Mouse (Mus musculus) splenic B cell, adult 2 months (primary cell): ENCODE results near the gene Phactr1.

ENCODE experiments used
- DNase-seq: peaks from one replicate; pipeline ENCODE4 v3.0.0-alpha.2; 2011; ENCODE audit warnings: low read depth, low spot score
- H3K27me3 ChIP-seq: 2 replicates; pipeline ENCODE4 v1.6.1; 2012; ENCODE audit warnings: mild to moderate bottlenecking, low read length, moderate library complexity, mixed read lengths; ENCODE audit not compliant: control insufficient read depth, poor library complexity, insufficient read depth, severe bottlenecking
- H3K36me3 ChIP-seq: 2 replicates; pipeline ENCODE4 v1.6.1; 2012; ENCODE audit warnings: mild to moderate bottlenecking, low read length, moderate library complexity, mixed read lengths; ENCODE audit not compliant: control insufficient read depth, poor library complexity, insufficient read depth, severe bottlenecking

The Phactr1 gene

DNA sequence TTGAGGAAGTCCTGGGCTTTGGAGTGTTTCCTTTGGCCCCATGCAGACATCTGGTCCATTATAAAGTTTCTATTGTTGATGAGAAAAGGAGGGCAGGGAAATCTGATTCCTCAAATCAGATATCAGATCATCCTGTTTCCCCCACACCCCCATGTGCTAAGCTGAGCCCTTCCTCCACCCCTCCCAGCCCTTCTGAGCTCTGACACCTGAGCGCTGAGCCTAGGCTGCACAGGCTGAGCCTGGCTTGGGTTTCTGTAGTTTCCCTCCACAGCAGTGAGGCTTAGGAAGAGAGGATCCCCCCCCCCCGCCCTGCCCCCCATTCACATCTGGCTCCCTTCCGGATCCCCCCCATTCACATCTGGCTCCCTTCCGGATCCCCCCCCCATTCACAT is 444.3 kb downstream of the Phactr1 start:
- H3K27me3 ChIP-seq = no peaks in the 10 kb centered on the region
- DNase-seq = no peak
- no peaks in the 10 kb centered on the region for H3K36me3 ChIP-seq

DNA sequence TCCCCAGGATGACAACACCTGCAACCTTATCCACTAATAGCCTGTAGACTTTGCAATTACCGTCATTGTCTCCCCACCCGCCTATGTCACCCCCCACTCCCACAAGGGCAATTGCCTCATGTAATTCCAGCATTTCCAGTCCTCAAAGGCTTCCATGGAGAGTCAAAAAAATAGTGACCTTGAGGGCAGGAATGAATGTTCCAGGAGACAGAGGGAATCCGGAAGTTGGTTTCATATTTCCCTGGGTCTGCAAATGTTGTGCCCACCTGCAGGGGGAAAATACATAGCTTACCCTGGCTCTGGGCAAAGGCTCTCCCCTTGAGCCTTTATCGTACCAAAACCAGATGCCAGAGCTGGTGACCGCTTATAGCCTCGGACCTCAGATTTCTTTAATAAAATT is 449.7 kb downstream of the Phactr1 start:
- H3K36me3 ChIP-seq = no peaks in the 10 kb centered on the region
- no peaks in the 10 kb centered on the region for H3K27me3 ChIP-seq
- DNase-seq = no peak

DNA sequence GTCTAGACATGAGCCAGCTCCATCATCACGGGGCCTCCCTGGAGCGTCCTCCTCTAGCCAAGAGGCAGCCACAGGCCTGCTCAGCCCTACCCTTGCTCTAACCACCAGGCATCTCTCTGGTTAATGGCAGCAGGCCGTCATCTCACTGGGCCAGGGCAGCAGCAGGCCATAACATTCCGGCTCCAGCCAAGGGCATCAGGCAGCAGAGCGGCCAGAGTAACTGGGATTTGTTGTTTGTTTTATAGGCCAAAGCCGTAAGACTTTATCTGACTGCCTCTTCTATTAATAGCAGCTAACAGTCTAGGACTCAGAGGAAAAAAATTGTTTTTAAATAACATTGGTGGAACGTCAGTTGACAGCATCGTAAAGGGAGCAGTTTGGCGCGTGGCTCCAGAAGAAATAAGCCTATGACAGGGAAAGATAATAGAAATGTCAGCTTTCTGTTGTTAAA is 451.3 kb downstream of the Phactr1 start:
- no peaks in the 10 kb centered on the region for H3K27me3 ChIP-seq
- no peaks in the 10 kb centered on the region for H3K36me3 ChIP-seq
- no peak for DNase-seq

DNA sequence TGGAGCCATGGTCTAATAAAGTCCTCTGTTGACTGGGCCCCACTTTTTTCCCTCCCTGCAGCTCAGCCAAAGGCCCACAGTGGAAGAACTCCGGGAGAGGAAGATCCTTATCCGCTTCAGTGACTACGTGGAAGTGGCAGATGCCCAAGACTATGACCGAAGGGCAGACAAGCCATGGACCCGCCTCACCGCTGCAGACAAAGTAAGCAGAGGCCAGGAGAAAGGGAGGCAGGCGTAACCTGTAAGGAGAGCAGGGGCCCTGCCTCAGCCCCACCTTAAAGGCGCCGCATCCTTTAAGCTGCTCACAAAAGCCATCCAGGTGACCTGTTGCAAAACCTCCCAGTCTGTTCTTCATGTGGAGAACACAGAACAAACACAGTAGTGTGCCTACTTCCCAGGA is 452.4 kb downstream of the Phactr1 start:
- DNase-seq = no peak
- no peaks in the 10 kb centered on the region for H3K36me3 ChIP-seq
- H3K27me3 ChIP-seq = no peaks in the 10 kb centered on the region

DNA sequence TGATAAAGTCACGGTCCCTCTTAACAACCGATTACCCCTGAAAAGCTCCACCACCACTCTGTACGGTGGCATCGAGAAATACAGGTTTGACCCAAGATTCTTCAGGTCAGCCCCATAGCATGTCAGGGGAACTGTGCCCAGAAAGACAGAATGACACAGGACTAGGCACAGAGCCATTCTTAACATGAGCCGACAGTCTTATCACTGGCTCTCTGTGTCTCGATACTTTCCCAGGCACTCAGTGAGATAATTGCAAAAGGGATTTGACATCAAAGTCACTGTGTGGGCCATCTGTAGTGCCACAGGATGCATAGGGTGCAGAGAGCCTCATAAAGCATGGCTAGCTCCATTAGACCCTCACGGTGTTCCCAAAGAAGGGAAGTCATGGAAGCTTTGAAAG is 453.0 kb downstream of the Phactr1 start:
- DNase-seq = no peak
- Histone ChIP-seq H3K27me3 (no peaks in the 10 kb centered on the region), H3K36me3 (no peaks in the 10 kb centered on the region)

DNA sequence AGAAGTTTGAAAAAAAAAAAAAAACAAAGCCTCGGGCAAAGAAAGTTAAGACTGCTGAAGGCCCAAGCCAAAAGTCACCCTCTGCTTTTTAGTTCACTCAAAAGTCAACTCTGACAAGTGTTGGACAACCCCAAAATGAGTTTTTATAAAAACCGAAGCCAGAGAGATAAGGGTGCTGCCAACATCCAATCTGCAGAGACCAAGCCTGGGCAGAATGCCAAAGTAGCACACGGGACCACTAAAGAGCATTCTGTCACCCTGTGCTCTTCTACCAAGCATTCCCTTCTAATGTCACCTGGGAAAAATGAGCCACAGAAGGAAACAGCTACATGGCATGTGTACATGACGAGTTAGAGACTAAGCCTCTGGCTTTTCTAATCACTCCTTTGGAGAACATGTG is 454.0 kb downstream of the Phactr1 start:
- H3K27me3 ChIP-seq = no peaks in the 10 kb centered on the region
- DNase-seq = no peak
- H3K36me3 ChIP-seq = no peaks in the 10 kb centered on the region

DNA sequence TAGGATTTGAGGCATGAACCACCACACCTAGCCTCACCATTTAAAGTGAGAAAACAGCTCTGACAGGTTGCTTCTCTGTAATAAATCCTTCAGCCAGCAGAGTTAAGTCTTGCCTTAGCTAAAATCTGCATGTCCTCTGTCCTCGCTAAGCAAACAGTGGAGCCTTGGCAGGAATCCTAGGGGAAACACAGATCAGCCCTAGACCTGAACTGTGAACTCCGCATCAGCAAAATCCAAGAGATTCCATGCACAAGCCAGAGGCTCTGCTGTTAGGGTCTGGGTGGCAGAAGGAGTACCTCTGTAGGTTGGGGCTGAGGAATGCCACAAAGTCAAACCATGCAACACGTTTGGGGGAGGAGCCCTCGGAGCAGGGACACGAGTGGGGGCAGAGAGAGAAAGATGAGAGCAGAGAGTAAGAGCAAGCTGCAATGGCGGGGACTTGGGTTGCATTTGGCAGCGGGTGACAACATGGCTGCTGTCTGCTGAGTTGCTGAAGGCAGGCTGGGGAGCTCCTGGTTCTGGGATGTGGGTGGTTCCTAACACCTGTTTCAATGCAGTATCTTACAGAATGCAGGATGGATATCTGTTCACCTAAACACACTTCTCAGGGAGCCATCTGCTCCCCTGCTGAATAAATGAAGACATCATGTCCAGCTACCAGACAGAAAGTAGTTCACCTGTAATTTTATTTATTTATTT is 464.4 kb downstream of the Phactr1 start:
- DNase-seq = no peak
- H3K36me3 ChIP-seq = no peaks in the 10 kb centered on the region

DNA sequence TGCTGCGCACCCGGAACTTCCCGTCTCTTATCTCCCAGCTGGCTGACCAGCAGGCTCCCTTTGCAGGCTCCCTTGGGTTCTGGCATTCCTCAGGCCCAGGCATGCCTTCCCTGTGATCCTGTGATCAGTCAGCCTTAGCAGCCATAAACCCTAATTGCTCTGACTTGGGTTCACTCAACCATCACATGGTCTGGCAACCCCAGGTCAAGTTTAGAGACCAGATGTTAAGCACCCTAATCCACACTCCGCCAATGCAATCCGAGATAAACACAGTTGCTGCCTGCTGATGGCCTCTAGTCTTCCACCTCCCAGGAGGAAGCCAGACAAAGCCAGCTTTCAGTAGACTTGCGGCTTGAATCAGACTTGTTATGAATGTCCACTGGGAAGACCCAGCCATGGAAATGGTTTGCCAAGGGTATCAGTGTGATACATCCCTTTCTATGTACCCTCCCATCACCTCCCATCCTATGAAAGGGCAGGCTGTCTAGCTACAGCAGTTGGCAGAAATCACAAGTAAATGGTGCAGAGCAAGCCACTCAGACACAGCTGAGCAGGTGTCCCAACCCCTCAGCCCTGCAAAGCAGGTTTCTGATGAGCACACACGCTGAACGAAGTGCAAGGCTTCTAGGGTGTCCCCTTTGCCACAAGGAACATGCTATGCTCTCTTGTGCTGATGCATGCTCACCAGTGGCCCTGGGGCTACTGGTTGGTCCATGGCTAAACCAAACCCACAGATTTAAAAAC is 466.3 kb downstream of the Phactr1 start:
- Histone ChIP-seq H3K36me3 (no peaks in the 10 kb centered on the region; the same call in 1 of the 2 replicates), H3K27me3 (no peaks in the 10 kb centered on the region)
- no peak for DNase-seq

More for the DNA sequence above, 464.4 kb downstream of the Phactr1 start:
- no peaks in the 10 kb centered on the region for H3K27me3 ChIP-seq

DNA sequence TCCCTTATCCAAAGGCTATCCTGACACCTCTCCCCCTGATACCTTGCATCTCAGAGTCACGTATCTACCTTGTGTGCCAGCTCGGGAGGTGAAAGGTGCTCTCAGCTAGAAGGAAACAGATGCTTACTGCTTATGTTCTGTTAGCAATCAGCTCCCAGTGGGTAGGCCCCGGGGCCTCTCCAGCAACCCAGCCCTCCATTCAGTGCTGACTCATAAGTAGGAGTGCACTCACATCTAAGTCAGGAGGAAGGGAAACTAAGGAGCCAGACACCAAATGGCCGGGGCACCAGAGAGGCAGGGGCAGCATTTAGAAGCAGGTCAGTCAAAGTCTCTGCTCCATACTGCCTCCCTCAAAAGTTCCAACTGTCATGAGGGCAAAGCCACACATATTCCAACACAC is 468.3 kb downstream of the Phactr1 start:
- no peaks in the 10 kb centered on the region for H3K27me3 ChIP-seq
- no peak for DNase-seq
- H3K36me3 ChIP-seq = no peaks in the 10 kb centered on the region; the same call in 1 of the 2 replicates

DNA sequence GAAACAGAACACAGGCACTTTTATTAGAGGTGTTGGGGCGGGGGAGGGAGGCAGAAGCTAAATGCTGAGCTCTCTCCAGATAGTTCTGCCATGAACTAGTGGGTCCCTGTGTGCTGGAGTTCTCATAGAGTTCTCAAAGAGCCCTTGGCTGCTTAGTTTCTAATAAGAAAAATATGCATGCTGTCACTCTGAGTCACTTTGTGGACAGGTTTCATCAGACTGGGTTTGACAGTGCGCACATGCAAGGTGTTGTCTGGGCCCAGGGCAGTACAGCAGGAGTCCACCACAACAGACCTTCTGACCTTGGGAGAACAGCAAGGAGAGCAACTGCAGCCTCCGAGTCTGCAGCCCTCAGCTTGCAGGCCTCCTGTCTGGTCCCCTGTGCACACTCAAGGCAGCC is 469.2 kb downstream of the Phactr1 start:
- Histone ChIP-seq H3K27me3 (no peaks in the 10 kb centered on the region), H3K36me3 (no peaks in the 10 kb centered on the region; the same call in 1 of the 2 replicates)
- DNase-seq = no peak

DNA sequence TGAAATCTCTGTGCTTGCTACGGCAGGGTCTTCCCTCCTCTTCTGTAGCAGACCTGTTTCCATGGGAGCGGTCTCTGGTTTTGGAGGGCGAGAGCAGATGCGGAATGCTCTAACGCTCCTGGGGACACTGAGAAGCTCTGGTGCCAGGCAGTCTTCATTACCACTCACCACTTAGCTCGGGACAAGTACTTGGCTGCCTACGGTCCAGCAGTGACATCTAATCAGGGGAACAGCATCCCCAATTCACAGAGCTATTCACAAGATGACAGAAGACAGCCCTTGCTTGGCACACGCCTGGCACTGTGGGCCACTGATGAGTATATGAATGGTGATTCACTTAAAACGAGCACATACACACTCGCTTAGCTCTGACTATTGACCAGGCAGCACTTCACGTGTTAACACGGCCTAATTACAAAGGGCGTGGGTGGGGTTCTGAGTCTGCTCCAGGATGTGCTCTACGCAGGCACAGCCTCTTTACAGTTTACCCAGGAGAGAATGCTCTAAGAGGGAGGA is 471.6 kb downstream of the Phactr1 start:
- no peaks in the 10 kb centered on the region; the same call in none of the 2 replicates for H3K36me3 ChIP-seq
- H3K27me3 ChIP-seq = no peaks in the 10 kb centered on the region
- DNase-seq = no peak

DNA sequence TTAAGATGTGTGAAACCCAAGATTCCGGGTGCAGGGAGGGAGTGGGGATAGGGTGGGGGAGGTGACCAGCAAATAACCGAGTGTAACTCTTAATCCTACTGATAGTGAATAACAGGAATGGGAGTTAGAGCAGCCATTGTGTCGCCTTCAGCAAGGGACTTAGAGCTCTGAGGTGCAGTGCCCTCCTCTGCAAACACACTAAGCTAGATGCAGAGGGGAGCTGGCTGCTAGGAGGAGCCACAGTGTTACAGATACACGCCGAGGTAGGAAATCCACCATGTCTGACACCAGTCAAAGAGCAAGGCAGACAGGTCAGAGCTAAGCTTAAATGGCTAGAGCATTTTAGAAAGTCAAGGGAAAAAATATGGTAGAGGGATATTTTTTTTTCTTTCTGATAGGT is 476.9 kb downstream of the Phactr1 start:
- Histone ChIP-seq H3K36me3 (no peaks in the 10 kb centered on the region; the same call in 1 of the 2 replicates), H3K27me3 (no peaks in the 10 kb centered on the region)
- DNase-seq = no peak

DNA sequence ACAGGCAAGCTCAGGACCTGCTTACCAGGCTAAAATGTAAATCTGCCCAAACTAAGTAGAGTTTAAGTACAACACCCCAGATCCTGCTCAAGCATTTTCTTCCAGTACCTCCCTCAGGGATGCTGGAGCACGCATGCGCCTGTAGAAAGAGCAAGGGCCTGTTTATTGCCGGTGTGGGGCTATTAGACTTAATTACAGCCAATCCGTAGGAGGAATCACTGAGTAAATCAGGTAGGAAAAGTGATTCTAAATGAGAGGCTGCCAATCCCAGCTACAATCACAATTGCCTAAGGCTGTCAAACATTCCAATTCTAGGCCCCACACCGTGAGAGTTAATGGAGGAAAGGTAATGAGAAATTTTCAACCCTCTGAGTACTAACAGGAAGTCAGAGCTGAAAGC is 477.9 kb downstream of the Phactr1 start:
- Histone ChIP-seq H3K27me3 (no peaks in the 10 kb centered on the region), H3K36me3 (no peaks in the 10 kb centered on the region; the same call in 1 of the 2 replicates)
- DNase-seq = no peak

DNA sequence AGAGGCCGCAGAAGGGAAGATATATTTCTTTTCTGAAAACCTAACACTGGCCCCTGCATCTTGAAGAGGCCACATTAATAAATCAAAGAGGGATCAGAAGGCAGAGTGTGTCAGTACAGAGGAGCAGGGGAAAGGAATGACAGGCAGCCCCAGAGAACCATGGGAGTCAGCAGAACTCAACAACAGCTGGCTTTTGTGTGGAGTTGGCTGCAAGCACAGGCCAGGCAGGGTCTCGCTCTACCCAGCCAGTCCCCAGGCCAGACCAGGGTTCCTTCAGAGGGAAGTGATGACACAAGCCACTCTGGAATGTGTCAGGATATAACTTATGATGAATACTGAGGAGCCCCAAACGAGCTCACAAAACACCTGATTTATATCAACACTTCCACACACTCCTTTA is 479.0 kb downstream of the Phactr1 start:
- H3K36me3 ChIP-seq = no peaks in the 10 kb centered on the region; the same call in 1 of the 2 replicates
- DNase-seq = no peak

DNA sequence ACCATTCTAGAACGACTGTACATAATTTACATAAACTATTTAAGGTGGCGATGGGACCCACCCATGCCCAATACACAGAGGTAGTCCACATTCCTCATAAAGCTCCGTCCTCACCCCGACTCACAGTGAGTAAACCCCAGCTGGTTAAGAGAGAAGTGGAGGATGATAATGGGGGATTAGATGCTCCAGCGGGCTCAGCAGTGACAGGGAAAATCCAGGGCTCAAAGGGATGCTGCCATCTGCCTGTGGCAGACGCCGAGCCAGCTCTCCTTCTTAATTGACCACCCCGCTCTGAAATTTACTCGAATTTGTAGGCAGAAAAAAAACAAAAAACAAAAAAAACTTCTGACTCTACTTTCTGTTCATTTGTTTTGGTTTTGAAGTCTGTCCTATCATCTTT is 487.3 kb downstream of the Phactr1 start:
- no peak for DNase-seq
- Histone ChIP-seq H3K27me3 (no peaks in the 10 kb centered on the region), H3K36me3 (no peaks in the 10 kb centered on the region)

More for the DNA sequence above, 479.0 kb downstream of the Phactr1 start:
- no peaks in the 10 kb centered on the region for H3K27me3 ChIP-seq
